8 mouse cellular contexts compared by ENCODE assay signal in genomic region chr12:15717989-15718388, GRCm38 (mm10).
DNase-seq lines count a peak whose midpoint lies in the region; ATAC-seq and TF ChIP-seq lines count a peak whose summit lies in the region.

No protein-coding gene starts in this region.

- TF ChIP-seq CTCF in kidney, postnatal 0 days (IDR thresholded peaks at IDR 0.05; ENCODE audit: low read depth), result 0 out of 2 replicates have a peak, but pooled peaks have one; percentile 2

- no peaks in the 10 kb centered on the region for H3K36me3 ChIP-seq in limb, embryonic 14.5 days (ENCODE audit: control insufficient read depth, insufficient read depth, low read length)
- no peaks in the 10 kb centered on the region for H3K36me3 ChIP-seq in limb, embryonic 10.5 days
- H3K36me3 ChIP-seq in heart, embryonic 13.5 days, result no peaks in the 10 kb centered on the region
- H3K36me3 ChIP-seq in kidney, postnatal 0 days (ENCODE audit: insufficient read depth, low read length), result no peaks in the 10 kb centered on the region
- H3K36me3 ChIP-seq in hindbrain, embryonic 13.5 days, result no peaks in the 10 kb centered on the region

- no peak overlapping the region for H3K4me3 ChIP-seq in limb, embryonic 14.5 days (replicated peaks; ENCODE audit: low read length)
- H3K4me3 ChIP-seq in limb, embryonic 10.5 days, result no peak overlapping the region
- no peak overlapping the region for H3K4me3 ChIP-seq in heart, embryonic 13.5 days
- no peak overlapping the region for H3K4me3 ChIP-seq in kidney, postnatal 0 days (replicated peaks; ENCODE audit: low read depth, low read length)
- H3K4me3 ChIP-seq in hindbrain, embryonic 13.5 days, result no peak overlapping the region

- 77% methylated on average over 6 of the region's 6 CpGs for WGBS in limb, embryonic 14.5 days
- WGBS in limb, embryonic 10.5 days, result 90% methylated on average over 6 of the region's 6 CpGs
- 45% methylated on average over 6 of the region's 6 CpGs for WGBS in heart, embryonic 13.5 days
- WGBS in kidney, postnatal 0 days, result 53% methylated on average over 6 of the region's 6 CpGs
- WGBS in hindbrain, embryonic 13.5 days, result 83% methylated on average over 6 of the region's 6 CpGs

- no peak for TF ChIP-seq POLR2A in limb, embryonic 14.5 days (IDR thresholded peaks at IDR 0.05; ENCODE audit: borderline replicate concordance, extremely low read depth, insufficient read depth, insufficient read length)

- no peak overlapping the region for H3K4me2 ChIP-seq in limb, embryonic 14.5 days (replicated peaks; ENCODE audit: low read depth, low read length, severe bottlenecking)
- no peak overlapping the region for H3K4me2 ChIP-seq in heart, embryonic 13.5 days
- H3K4me2 ChIP-seq in kidney, postnatal 0 days (ENCODE audit: low read length), result no peak overlapping the region
- H3K4me2 ChIP-seq in hindbrain, embryonic 13.5 days, result no peak overlapping the region

- peak; percentile 5 for DNase-seq in limb, embryonic 14.5 days (ENCODE audit: low spot score)
- DNase-seq in limb, embryonic 10.5 days (ENCODE audit: low spot score), result no peak
- peak; percentile 89 for DNase-seq in kidney, postnatal 0 days (ENCODE audit: low spot score)
- peak; percentile 42 for DNase-seq in skeletal muscle tissue, adult 2 months (ENCODE audit: low read depth, low spot score)
- DNase-seq in thymus, postnatal 25 days, result no peak
- no peak for DNase-seq in left cerebral cortex, adult 8-10 months (ENCODE audit: low spot score in 2 of 2)

- no peak overlapping the region for H3K9ac ChIP-seq in limb, embryonic 14.5 days (ENCODE audit: low read depth, low read length, severe bottlenecking)
- H3K9ac ChIP-seq in heart, embryonic 13.5 days, result no peak overlapping the region
- H3K9ac ChIP-seq in kidney, postnatal 0 days (ENCODE audit: low read depth, low read length), result no peak overlapping the region
- H3K9ac ChIP-seq in hindbrain, embryonic 13.5 days, result no peak overlapping the region

- no peaks in the 10 kb centered on the region for H3K27me3 ChIP-seq in limb, embryonic 14.5 days (ENCODE audit: control insufficient read depth, insufficient read depth, low read length)
- H3K27me3 ChIP-seq in limb, embryonic 10.5 days (ENCODE audit: low read depth, poor library complexity, severe bottlenecking), result no peaks in the 10 kb centered on the region
- no peaks in the 10 kb centered on the region for H3K27me3 ChIP-seq in heart, embryonic 13.5 days (replicated peaks)
- H3K27me3 ChIP-seq in kidney, postnatal 0 days (ENCODE audit: insufficient read depth, low read length), result no peaks in the 10 kb centered on the region
- H3K27me3 ChIP-seq in hindbrain, embryonic 13.5 days, result no peaks in the 10 kb centered on the region

- no peak overlapping the region for H3K27ac ChIP-seq in limb, embryonic 14.5 days (replicated peaks; ENCODE audit: low read depth, low read length)
- H3K27ac ChIP-seq in limb, embryonic 10.5 days, result no peak overlapping the region
- H3K27ac ChIP-seq in heart, embryonic 13.5 days (replicated peaks), result peak overlapping the region; percentile 57
- peak overlapping the region; percentile 85 for H3K27ac ChIP-seq in kidney, postnatal 0 days
- no peak overlapping the region for H3K27ac ChIP-seq in hindbrain, embryonic 13.5 days

- no peaks in the 10 kb centered on the region for H3K9me3 ChIP-seq in limb, embryonic 14.5 days (ENCODE audit: control insufficient read depth, low read length)
- no peaks in the 10 kb centered on the region for H3K9me3 ChIP-seq in limb, embryonic 10.5 days (replicated peaks)
- no peaks in the 10 kb centered on the region for H3K9me3 ChIP-seq in heart, embryonic 13.5 days
- no peaks in the 10 kb centered on the region for H3K9me3 ChIP-seq in kidney, postnatal 0 days (replicated peaks; ENCODE audit: low read length)
- no peaks in the 10 kb centered on the region for H3K9me3 ChIP-seq in hindbrain, embryonic 13.5 days

- H3K4me1 ChIP-seq in limb, embryonic 14.5 days (ENCODE audit: control insufficient read depth, insufficient read depth, low read length), result no peaks in the 10 kb centered on the region
- H3K4me1 ChIP-seq in limb, embryonic 10.5 days, result peaks cover 3% of the 10 kb centered on the region; the same call in 1 of the 2 replicates
- peaks cover 24% of the 10 kb centered on the region for H3K4me1 ChIP-seq in heart, embryonic 13.5 days
- peaks cover 2% of the 10 kb centered on the region; the same call in 1 of the 2 replicates for H3K4me1 ChIP-seq in kidney, postnatal 0 days (replicated peaks; ENCODE audit: insufficient read depth, low read length)
- no peaks in the 10 kb centered on the region for H3K4me1 ChIP-seq in hindbrain, embryonic 13.5 days (replicated peaks)

- ATAC-seq in limb, embryonic 14.5 days (ENCODE audit: low FRiP score, low read depth), result no peak
- no peak for ATAC-seq in heart, embryonic 13.5 days (ENCODE audit: extremely low read depth, insufficient number of reproducible peaks, low FRiP score, low TSS enrichment)
- ATAC-seq in kidney, postnatal 0 days (replicated peaks; ENCODE audit: low FRiP score, low read depth), result no peak; the same call in 1 of the 2 replicates
- ATAC-seq in hindbrain, embryonic 13.5 days (ENCODE audit: low FRiP score), result no peak

Comparison
In these comparisons a context has a peak if more than half of its experiments do, and no peak if none do; other contexts are left out.
1. DNase-seq: peak in limb, embryonic 14.5 days (single experiment), kidney, postnatal 0 days (single experiment) and skeletal muscle tissue, adult 2 months (single experiment); none in limb, embryonic 10.5 days (single experiment), thymus, postnatal 25 days (single experiment) and left cerebral cortex, adult 8-10 months (0 of 2).
2. H3K27ac ChIP-seq: peak in heart, embryonic 13.5 days (single experiment) and kidney, postnatal 0 days (single experiment); none in limb, embryonic 14.5 days (single experiment), limb, embryonic 10.5 days (single experiment) and hindbrain, embryonic 13.5 days (single experiment).